Mouse (Mus musculus) subcutaneous adipose tissue, adult 2 months (tissue): ENCODE results near the gene BC029722. TPM values are rescaled to one million over a fixed set of nuclear protein-coding genes. Genes with fewer than 3 reads are reported as not detected.

Experiments used
- polyA plus RNA-seq: library from polyadenylated mRNA; depleted of rRNA; stranded (reverse); fragments of >200 nt; gene quantifications from 2 replicates; pipeline ENCODE4 v1.2.3, GENCODE M21; 2012; ENCODE audit warnings: low replicate concordance; rRNA removed

Gene BC029722
- 60.4 and 88.2 TPM in 2 replicates for polyA plus RNA-seq

DNA sequence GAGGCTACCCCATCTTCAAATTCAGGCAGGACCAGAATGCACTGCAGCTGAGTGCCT is at the start of gene BC029722:
Gene BC029722 (minus strand): TSS at position 35 of the 57 bp plus-strand sequence.

DNA sequence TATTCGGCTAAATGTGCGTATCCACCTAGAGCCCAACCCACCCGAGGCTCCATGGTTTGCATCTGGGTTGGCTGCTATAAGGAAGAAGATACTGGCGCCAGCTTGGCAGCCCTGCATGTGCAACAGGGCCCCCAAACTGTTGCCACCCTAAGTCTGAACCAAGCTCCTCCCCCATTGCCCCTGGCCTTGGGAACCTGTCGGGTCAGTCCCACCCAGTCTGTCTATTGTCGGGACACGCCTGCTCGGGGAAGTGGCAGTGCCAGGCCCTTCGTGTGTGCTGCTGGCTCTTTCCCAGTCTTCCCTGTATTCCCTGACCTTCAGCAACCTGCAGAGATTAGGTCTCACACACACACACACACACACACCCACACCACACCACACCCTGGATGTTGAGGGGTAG is 15.5 kb upstream of the BC029722 start, which contains the start of gene Fam83c:
Gene Fam83c (minus strand): TSS at position 123 of the 400 bp plus-strand sequence.

DNA sequence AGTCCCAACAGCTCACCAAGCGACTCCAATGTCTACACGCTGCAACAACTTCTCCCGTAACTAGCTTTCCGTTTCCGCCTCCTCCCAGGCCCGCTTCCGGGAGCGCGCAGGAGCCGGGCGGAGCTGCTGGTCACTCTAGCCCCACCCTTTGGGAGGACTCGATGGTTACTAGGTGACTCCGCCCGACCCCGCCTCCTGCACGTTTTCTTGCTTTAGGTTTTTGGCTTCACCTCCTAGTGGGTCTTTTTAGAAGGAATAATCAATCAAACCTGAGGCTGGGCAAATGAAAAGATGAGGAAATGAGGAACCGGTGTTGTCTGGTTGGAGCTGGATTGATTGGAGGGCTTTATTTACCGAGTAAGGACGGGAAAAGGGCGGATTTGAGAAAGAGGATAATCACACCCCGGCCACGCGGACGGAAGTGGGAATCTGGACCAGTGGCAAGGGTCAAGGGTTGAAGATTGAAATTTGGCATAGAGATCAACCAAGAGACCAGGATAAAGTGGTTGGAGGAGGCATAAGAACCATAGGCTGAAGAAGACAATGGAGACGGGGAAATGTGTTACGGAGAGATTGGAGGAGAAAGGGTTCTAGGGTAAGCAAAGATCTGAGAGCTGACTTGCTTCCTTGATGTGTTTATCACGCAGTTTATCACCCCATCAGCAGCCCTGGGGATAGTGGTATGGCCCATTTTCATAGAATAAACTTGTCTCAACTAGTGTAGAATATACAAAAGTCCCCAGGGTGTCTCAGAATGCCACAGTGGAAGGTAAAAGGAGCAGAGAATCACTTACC is 7.6 kb upstream of the BC029722 start, which contains the start of gene Eif6:
Gene Eif6 (minus strand): TSS at position 296 of the 795 bp plus-strand sequence.

DNA sequence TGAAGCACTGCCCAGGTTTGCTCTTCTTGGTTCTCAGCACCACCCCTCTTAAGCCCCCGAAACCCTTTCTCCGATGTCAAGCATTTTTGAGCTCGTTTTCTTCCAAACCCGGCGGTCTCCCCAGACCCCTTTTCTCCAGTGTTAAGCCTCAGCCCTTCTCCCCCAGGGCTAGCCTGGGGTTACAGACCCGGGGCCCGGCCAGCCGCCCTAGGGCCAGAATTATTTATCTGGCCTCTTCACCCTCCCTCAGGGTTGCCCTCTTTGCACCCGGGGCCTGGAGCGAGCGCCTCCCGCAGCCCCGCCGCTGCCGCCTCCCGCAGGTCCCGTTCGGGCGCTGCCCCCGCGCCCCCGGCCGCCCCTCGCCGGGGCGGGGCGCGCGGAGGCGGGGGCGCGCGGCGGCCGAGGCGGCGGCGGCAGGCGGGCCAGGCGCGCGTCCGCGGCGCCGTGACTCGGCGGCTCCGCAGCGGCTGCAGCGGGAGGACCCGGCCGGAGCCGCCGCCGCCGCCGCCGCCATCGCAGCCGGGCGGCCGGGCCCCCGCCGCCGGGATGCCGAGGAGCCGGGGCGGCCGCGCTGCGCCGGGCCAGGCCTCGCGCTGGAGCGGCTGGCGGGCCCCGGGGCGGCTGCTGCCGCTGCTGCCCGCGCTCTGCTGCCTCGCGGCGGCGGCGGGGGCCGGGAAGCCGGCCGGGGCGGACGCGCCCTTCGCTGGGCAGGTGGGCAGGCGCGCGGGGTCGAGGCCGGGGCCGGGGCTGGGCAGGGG is 44.1 kb downstream of the BC029722 start, which contains the start of gene Mmp24:
Gene Mmp24 (plus strand): TSS at position 416 of the 758 bp plus-strand sequence.

Other genes with a start within 250 kb of the BC029722 start
- gene Gss, start 226.6 kb downstream of the BC029722 start, polyA plus RNA-seq = 22.4 and 30.8 TPM in 2 replicates
- 0.21 and 0.39 TPM in 2 replicates for gene Myh7b, start 208.2 kb downstream of the BC029722 start, polyA plus RNA-seq
- gene Trpc4ap, start 127.0 kb downstream of the BC029722 start, polyA plus RNA-seq = 152 and 177 TPM in 2 replicates
- 38.8 and 49.6 TPM in 2 replicates for gene Edem2, start 90.0 kb downstream of the BC029722 start, polyA plus RNA-seq
- gene Gm17581, start 83.6 kb downstream of the BC029722 start, polyA plus RNA-seq = not detected in 2 replicates
- 20.1 and 20.5 TPM in 2 replicates for gene Procr, start 68.3 kb downstream of the BC029722 start, polyA plus RNA-seq
- gene Mmp24, start 44.1 kb downstream of the BC029722 start, polyA plus RNA-seq = 0.12 and 0.13 TPM in 2 replicates
- 85.6 and 109 TPM in 2 replicates for gene Eif6, start 7.5 kb upstream of the BC029722 start, polyA plus RNA-seq
- gene Fam83c, start 15.4 kb upstream of the BC029722 start, polyA plus RNA-seq = 0.12 TPM in 1 of 2 replicates, not detected in the other
- 47.4 and 61.3 TPM in 2 replicates for gene Uqcc1, start 110.9 kb upstream of the BC029722 start, polyA plus RNA-seq
- gene Gm15557, start 121.3 kb upstream of the BC029722 start, polyA plus RNA-seq = not detected in 2 replicates
- gene Gdf5, start 125.9 kb upstream of the BC029722 start, polyA plus RNA-seq = 2.3 and 4.5 TPM in 2 replicates
- 11.2 and 13.4 TPM in 2 replicates for gene Cep250, start 137.0 kb upstream of the BC029722 start, polyA plus RNA-seq
- 5.0 and 7.3 TPM in 2 replicates for gene 6430550D23Rik, start 188.6 kb upstream of the BC029722 start, polyA plus RNA-seq
- 307 and 318 TPM in 2 replicates for gene Ergic3, start 188.6 kb upstream of the BC029722 start, polyA plus RNA-seq
- 1.9 TPM in 1 of 2 replicates, not detected in the other for gene Fer1l4, start 233.5 kb upstream of the BC029722 start, polyA plus RNA-seq
- 4.5 and 12.0 TPM in 2 replicates for gene Spag4, start 245.7 kb upstream of the BC029722 start, polyA plus RNA-seq